Mouse (Mus musculus) layer of hippocampus, adult 2 months (tissue): Measurements from ENCODE around the gene Rsbn1. TPM values are rescaled to one million over a fixed set of nuclear protein-coding genes. Genes with fewer than 3 reads are reported as not detected.
A peak's percentile ranks its signal among the peaks of the same experiment; 100 is the strongest.

Source experiments
- DNase-seq, 2 experiments: peaks; one replicate each; pipeline ENCODE4 v3.0.0; 2022; ENCODE audit warnings: low spot score in 2 of 2
- H3K27ac ChIP-seq: fragments of 200-600 bp; 2 replicates; pipeline ENCODE4 v1.8.1; 2022
- H3K4me3 ChIP-seq: fragments of 200-600 bp; 2 replicates; pipeline ENCODE4 v1.8.1; 2022; ENCODE audit warnings: mild to moderate bottlenecking
- CTCF ChIP-seq: fragments of 200-600 bp; conservative IDR thresholded peaks from 2 replicates; pipeline ENCODE4 v1.8.1; 2022; ENCODE audit warnings: antibody characterized with exemption, mild to moderate bottlenecking, moderate library complexity
- total RNA-seq, 2 experiments: library from RNA; stranded (reverse); gene quantifications; 2 replicates each; pipeline ENCODE4 v1.2.3; 2021

Gene Rsbn1
- total RNA-seq, 2 experiments from 2014 or later = 21.1 to 22.0 TPM

- peak overlapping the region; percentile 65 for H3K4me3 ChIP-seq
- peak overlapping the region; percentile 98 for H3K27ac ChIP-seq
- no peak for TF ChIP-seq CTCF
- DNase-seq = peak; percentile 34 to 48
Measured at GRCm38 (mm10) chr3:103914732-103915508, 1.0 kb downstream of the Rsbn1 start.

DNA sequence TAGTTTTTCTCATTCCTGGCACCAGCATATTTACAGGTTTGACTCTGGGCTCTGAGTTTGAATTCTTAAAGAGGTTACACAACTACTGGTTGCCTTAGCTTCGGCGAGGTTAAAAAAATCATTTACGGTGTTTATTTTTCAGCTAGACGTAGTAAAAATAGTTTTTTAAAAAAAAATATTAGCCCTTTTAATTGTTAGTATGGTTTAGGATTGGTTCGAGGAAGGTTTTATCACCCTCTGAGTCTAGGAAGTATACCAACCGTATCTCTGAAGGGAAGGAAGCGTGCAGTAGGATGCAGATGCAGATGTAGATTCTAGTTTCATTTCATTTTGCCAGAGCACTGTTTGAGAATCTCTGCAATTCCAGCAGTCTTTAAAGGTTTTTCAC lies 1.6 kb downstream of the Rsbn1 start:
- H3K4me3 ChIP-seq = peak overlapping the region; percentile 65
- H3K27ac ChIP-seq = peak overlapping the region; percentile 98
- DNase-seq = no peak
- TF ChIP-seq CTCF = no peak

GRCm38 (mm10) chr3:103916205-103916838 lies 2.4 kb downstream of the Rsbn1 start:
- H3K27ac ChIP-seq = no peak overlapping the region; the same call in 1 of the 2 replicates
- no peak for TF ChIP-seq CTCF

GRCm38 (mm10) chr3:103916839-103917237 lies 2.9 kb downstream of the Rsbn1 start:
- Histone ChIP-seq H3K27ac (no peak overlapping the region), H3K4me3 (peak overlapping the region; percentile 65)
- no peak for DNase-seq
- TF ChIP-seq CTCF = no peak

More at GRCm38 (mm10) chr3:103916205-103916838, 2.4 kb downstream of the Rsbn1 start:
- DNase-seq = no peak
- peak overlapping the region; percentile 65 for H3K4me3 ChIP-seq

GRCm38 (mm10) chr3:103920094-103920493 lies 6.2 kb downstream of the Rsbn1 start:
- H3K4me3 ChIP-seq = no peak overlapping the region
- H3K27ac ChIP-seq = no peak overlapping the region
- no peak for TF ChIP-seq CTCF
- no peak for DNase-seq

DNA sequence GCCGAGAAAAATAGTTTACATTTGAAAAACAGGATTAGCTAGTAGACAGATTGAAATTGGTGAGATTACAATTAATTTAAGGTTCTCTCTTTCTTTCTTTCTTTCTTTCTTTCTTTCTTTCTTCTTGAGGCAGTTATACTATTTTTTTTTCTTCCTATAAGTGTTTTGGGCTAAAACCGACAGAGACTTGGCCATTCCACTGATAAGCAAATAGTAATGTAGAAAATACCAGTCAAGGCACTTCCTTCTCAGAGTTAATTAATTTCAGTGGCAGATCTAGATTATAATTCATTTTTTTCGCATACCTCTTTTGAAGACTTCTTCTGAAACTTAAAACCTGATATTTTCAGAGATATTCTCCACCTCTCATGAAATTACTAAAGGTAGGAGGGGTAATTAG lies 11.4 kb downstream of the Rsbn1 start:
- DNase-seq = no peak
- no peak for TF ChIP-seq CTCF
- H3K27ac ChIP-seq = no peak overlapping the region
- H3K4me3 ChIP-seq = no peak overlapping the region

- no peak for TF ChIP-seq CTCF
- Histone ChIP-seq H3K27ac (peak overlapping the region; percentile 7; the same call in 1 of the 2 replicates), H3K4me3 (no peak overlapping the region)
- no peak for DNase-seq
Measured at GRCm38 (mm10) chr3:103927511-103927910, 13.6 kb downstream of the Rsbn1 start.

DNA sequence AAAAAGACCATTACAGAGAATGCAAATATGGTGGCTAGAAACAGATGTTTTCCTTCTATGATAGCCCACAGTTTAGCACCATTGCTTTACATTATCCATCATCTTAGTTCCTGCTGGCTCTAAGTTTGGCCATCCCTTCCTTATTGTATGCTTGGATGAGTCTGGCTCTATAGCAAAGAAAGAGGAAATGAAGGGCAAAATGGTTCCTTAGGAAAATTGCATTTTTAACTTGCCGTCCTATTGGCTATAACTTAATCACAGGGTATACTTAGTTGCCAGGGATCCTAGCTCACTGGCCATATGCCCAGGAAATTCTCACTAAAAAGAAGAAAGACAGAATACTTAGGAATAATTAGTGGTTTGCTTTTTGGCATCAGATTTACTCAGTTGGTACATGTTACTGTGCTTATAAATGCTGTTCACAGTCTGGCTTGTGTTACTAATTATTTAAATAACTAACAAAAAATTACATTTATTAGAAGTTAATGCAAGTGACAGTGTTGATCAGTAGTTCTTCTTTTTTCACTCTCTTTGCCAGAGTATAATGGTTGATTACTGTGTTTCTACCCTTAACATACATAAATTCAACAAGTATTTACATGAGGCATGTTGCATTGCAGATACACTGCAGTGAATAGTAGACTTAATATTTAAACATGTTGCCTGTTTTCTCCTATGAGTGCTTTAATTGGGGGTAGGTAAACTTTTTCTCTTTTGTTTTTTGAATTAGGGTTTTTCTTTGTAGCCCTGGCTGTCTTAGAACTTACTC lies 31.1 kb downstream of the Rsbn1 start:
- TF ChIP-seq CTCF = no peak
- Histone ChIP-seq H3K4me3 (no peak overlapping the region), H3K27ac (peak overlapping the region; percentile 67)
- DNase-seq = peak; percentile 22 to 58

DNA sequence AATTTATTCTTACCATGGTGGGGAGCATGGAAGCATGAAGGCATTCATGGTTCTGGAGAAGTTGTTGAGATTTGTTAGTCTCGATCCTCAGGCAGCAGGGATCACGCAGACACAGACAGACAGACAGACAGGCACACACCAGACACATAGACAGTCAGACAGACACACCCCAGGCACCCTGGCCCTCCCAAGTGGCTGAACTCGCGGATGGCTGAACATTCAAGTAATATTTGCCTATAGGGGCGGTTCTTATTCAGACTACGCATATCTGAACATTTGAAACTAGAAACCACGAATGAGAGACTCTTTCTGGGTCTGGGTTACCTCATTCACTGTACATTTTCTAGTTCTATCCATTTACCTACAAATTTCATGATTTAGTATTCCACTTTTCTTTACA lies 34.7 kb downstream of the Rsbn1 start:
- no peak for DNase-seq
- Histone ChIP-seq H3K4me3 (no peak overlapping the region), H3K27ac (no peak overlapping the region)
- TF ChIP-seq CTCF = no peak

GRCm38 (mm10) chr3:103960622-103961021 lies 46.7 kb downstream of the Rsbn1 start:
- Histone ChIP-seq H3K27ac (no peak overlapping the region), H3K4me3 (no peak overlapping the region)
- DNase-seq = no peak
- no peak for TF ChIP-seq CTCF

DNA sequence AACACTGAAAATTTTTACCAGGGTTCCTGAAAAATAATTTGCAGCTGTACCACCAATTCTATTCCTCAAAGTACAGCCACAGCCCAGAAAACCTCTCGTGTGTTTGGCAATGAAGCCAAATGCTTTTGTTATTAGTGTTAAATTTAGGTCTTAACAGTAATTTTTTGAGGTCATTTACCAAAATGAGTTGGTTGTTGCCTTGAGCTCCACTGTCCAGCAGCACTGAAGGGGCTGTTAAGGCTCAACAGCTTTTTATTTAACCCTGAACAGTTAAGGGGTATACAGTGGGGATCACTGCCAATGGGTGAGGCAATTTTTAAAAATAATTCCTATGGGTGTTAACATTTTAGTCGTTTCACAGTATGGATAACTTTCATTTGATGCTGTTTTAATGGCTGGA lies 53.3 kb downstream of the Rsbn1 start:
- no peak for DNase-seq

GRCm38 (mm10) chr3:103967861-103968691 lies 54.2 kb downstream of the Rsbn1 start, which contains the start of gene Phtf1:
TSS of gene Phtf1 (plus strand) at chr3:103968110.
- DNase-seq = peak; percentile 81 to 82
- no peak for TF ChIP-seq CTCF
- Histone ChIP-seq H3K27ac (peak within 1 kb of the TSS; percentile 98), H3K4me3 (peak within 1 kb of the TSS; percentile 97)

More for the DNA sequence above, 53.3 kb downstream of the Rsbn1 start:
- TF ChIP-seq CTCF = no peak
- H3K27ac ChIP-seq = peak overlapping the region; percentile 98
- H3K4me3 ChIP-seq = peak overlapping the region; percentile 97
